Mouse (Mus musculus): ENCODE measurements at regions not wholly inside any gene's neighbourhood (a gene's known extent, or its start where the extent isn't known, plus 50 kb on each side); places are given as distances from the start of the nearest gene placed in this dataset.

GRCm38 (mm10) chr13:16636251-16636650 lies 624.6 kb downstream of the Inhba start:
- TF ChIP-seq CTCF (IDR thresholded peaks at IDR 0.05; ENCODE audit: low read depth): no peak
- WGBS: 77% methylated on average over 2 of the region's 2 CpGs
- no peak overlapping the region for H3K4me2 ChIP-seq (replicated peaks; ENCODE audit: low read depth)
- ATAC-seq (ENCODE audit: low FRiP score, low TSS enrichment): no peak
- DNase-seq (ENCODE audit: low spot score): no peak
- H3K27ac ChIP-seq (replicated peaks): no peak overlapping the region
- no peaks in the 10 kb centered on the region for H3K9me3 ChIP-seq (ENCODE audit: control insufficient read depth, low read length)
- H3K36me3 ChIP-seq (ENCODE audit: control insufficient read depth, insufficient read depth, low read length): no peaks in the 10 kb centered on the region
- no peak overlapping the region for H3K4me3 ChIP-seq (ENCODE audit: low read depth, low read length)
- no peak overlapping the region for H3K9ac ChIP-seq (ENCODE audit: low read length)
- no peaks in the 10 kb centered on the region for H3K4me1 ChIP-seq (replicated peaks; ENCODE audit: control insufficient read depth, insufficient read depth)
- H3K27me3 ChIP-seq (ENCODE audit: control insufficient read depth, insufficient read depth, low read length): no peaks in the 10 kb centered on the region

GRCm38 (mm10) chr13:16641611-16642449 lies 630.2 kb downstream of the Inhba start:
- no peak overlapping the region for H3K9ac ChIP-seq (ENCODE audit: low read length)
- ATAC-seq (ENCODE audit: low FRiP score, low TSS enrichment) (no peak), DNase-seq (ENCODE audit: low spot score) (no peak)
- 55% methylated on average over 3 of the region's 3 CpGs for WGBS
- H3K27ac ChIP-seq (replicated peaks): no peak overlapping the region
- H3K4me2 ChIP-seq (replicated peaks; ENCODE audit: low read depth): no peak overlapping the region
- TF ChIP-seq EP300 (optimal IDR thresholded peaks at IDR 0.05) (no peak), CTCF (IDR thresholded peaks at IDR 0.05; ENCODE audit: low read depth) (no peak)
- H3K4me1 ChIP-seq (replicated peaks; ENCODE audit: control insufficient read depth, insufficient read depth): no peaks in the 10 kb centered on the region
- no peak overlapping the region for H3K4me3 ChIP-seq (ENCODE audit: low read depth, low read length)
- H3K9me3 ChIP-seq (ENCODE audit: control insufficient read depth, low read length): no peaks in the 10 kb centered on the region
- no peaks in the 10 kb centered on the region for H3K27me3 ChIP-seq (ENCODE audit: control insufficient read depth, insufficient read depth, low read length)
- H3K36me3 ChIP-seq (ENCODE audit: control insufficient read depth, insufficient read depth, low read length): no peaks in the 10 kb centered on the region

- H3K4me1 ChIP-seq (replicated peaks; ENCODE audit: control insufficient read depth, insufficient read depth): no peaks in the 10 kb centered on the region
- WGBS: 58% methylated on average over 6 of the region's 6 CpGs
- no peaks in the 10 kb centered on the region for H3K9me3 ChIP-seq (ENCODE audit: control insufficient read depth, low read length)
- H3K36me3 ChIP-seq (ENCODE audit: control insufficient read depth, insufficient read depth, low read length): no peaks in the 10 kb centered on the region
- TF ChIP-seq CTCF (IDR thresholded peaks at IDR 0.05; ENCODE audit: low read depth) (no peak), EP300 (optimal IDR thresholded peaks at IDR 0.05) (no peak)
- no peaks in the 10 kb centered on the region for H3K27me3 ChIP-seq (ENCODE audit: control insufficient read depth, insufficient read depth, low read length)
- H3K27ac ChIP-seq (replicated peaks): no peak overlapping the region
- no peak for ATAC-seq (ENCODE audit: low FRiP score, low TSS enrichment)
- DNase-seq (ENCODE audit: low spot score): no peak
- H3K9ac ChIP-seq (ENCODE audit: low read length): no peak overlapping the region
- no peak overlapping the region for H3K4me3 ChIP-seq (ENCODE audit: low read depth, low read length)
- no peak overlapping the region for H3K4me2 ChIP-seq (replicated peaks; ENCODE audit: low read depth)
Observed at GRCm38 (mm10) chr13:16642450-16642994, 630.9 kb downstream of the Inhba start.

- 67% methylated on average over 3 of the region's 3 CpGs for WGBS
- no peak overlapping the region for H3K27ac ChIP-seq (replicated peaks)
- no peak overlapping the region for H3K4me3 ChIP-seq (ENCODE audit: low read depth, low read length)
- ATAC-seq (ENCODE audit: low FRiP score, low TSS enrichment) (no peak), DNase-seq (ENCODE audit: low spot score) (no peak)
- H3K36me3 ChIP-seq (ENCODE audit: control insufficient read depth, insufficient read depth, low read length): no peaks in the 10 kb centered on the region
- no peak overlapping the region for H3K4me2 ChIP-seq (replicated peaks; ENCODE audit: low read depth)
- H3K9ac ChIP-seq (ENCODE audit: low read length): no peak overlapping the region
- no peaks in the 10 kb centered on the region for H3K4me1 ChIP-seq (replicated peaks; ENCODE audit: control insufficient read depth, insufficient read depth)
- H3K27me3 ChIP-seq (ENCODE audit: control insufficient read depth, insufficient read depth, low read length): no peaks in the 10 kb centered on the region
- TF ChIP-seq EP300 (optimal IDR thresholded peaks at IDR 0.05): no peak
- no peak for TF ChIP-seq CTCF (IDR thresholded peaks at IDR 0.05; ENCODE audit: low read depth)
- no peaks in the 10 kb centered on the region for H3K9me3 ChIP-seq (ENCODE audit: control insufficient read depth, low read length)
Observed at GRCm38 (mm10) chr13:16645311-16645710, 633.7 kb downstream of the Inhba start.

- H3K4me3 ChIP-seq (ENCODE audit: low read depth, low read length): no peak overlapping the region
- H3K9me3 ChIP-seq (ENCODE audit: control insufficient read depth, low read length): no peaks in the 10 kb centered on the region
- H3K4me1 ChIP-seq (replicated peaks; ENCODE audit: control insufficient read depth, insufficient read depth): no peaks in the 10 kb centered on the region
- no peak overlapping the region for H3K9ac ChIP-seq (ENCODE audit: low read length)
- DNase-seq (ENCODE audit: low spot score): no peak
- ATAC-seq (ENCODE audit: low FRiP score, low TSS enrichment): no peak
- no peak for TF ChIP-seq EP300 (optimal IDR thresholded peaks at IDR 0.05)
- no peak for TF ChIP-seq CTCF (IDR thresholded peaks at IDR 0.05; ENCODE audit: low read depth)
- H3K4me2 ChIP-seq (replicated peaks; ENCODE audit: low read depth): no peak overlapping the region
- no peaks in the 10 kb centered on the region for H3K36me3 ChIP-seq (ENCODE audit: control insufficient read depth, insufficient read depth, low read length)
- H3K27me3 ChIP-seq (ENCODE audit: control insufficient read depth, insufficient read depth, low read length): no peaks in the 10 kb centered on the region
- no peak overlapping the region for H3K27ac ChIP-seq (replicated peaks)
Observed at GRCm38 (mm10) chr13:16646056-16646455, 634.4 kb downstream of the Inhba start.

- Histone ChIP-seq H3K4me2 (replicated peaks; ENCODE audit: low read depth) (no peak overlapping the region), H3K4me1 (replicated peaks; ENCODE audit: control insufficient read depth, insufficient read depth) (no peaks in the 10 kb centered on the region), H3K36me3 (ENCODE audit: control insufficient read depth, insufficient read depth, low read length) (no peaks in the 10 kb centered on the region), H3K4me3 (ENCODE audit: low read depth, low read length) (no peak overlapping the region), H3K9me3 (ENCODE audit: control insufficient read depth, low read length) (no peaks in the 10 kb centered on the region), H3K27ac (replicated peaks) (no peak overlapping the region), H3K9ac (ENCODE audit: low read length) (no peak overlapping the region), H3K27me3 (ENCODE audit: control insufficient read depth, insufficient read depth, low read length) (no peaks in the 10 kb centered on the region)
- ATAC-seq (ENCODE audit: low FRiP score, low TSS enrichment): no peak
- no peak for DNase-seq (ENCODE audit: low spot score)
- TF ChIP-seq CTCF (IDR thresholded peaks at IDR 0.05; ENCODE audit: low read depth) (no peak), EP300 (optimal IDR thresholded peaks at IDR 0.05) (no peak)
Observed at GRCm38 (mm10) chr13:16646649-16647048, 635.0 kb downstream of the Inhba start.

Data from stomach, postnatal 0 days (tissue).